Mouse (Mus musculus) left cerebral cortex, adult 9 months (tissue): Measurements from ENCODE around the gene Gm17509.
"Not testable (repeated sequence)": the region's sequence is repeated elsewhere in the genome, so short reads cannot be mapped to it uniquely, and the experiment has no call there.

Experiments
- DNase-seq, 2 experiments: peaks; one replicate each; pipeline ENCODE4 v3.0.0; 2022; ENCODE audit warnings: low spot score in 2 of 2

The Gm17509 gene

DNA sequence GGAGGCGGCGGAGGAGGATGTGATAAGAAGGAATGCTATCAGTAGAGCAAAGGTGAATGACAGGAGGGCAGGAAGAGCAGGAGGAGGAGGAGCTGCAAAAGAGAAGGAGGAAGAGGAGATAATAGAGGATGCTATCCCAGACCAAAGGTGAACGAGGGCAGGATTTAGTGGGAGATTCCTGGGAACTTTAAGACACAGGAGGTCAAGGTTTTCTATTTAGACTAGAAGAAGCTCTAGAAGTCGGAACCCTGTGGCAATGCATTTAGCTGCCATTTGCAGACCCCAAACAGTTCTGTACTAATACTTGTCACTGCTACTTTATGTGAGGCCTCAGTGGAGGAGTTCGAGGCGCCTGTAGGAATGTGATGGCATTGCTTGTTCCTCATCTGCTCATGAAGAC, 12.6 kb downstream of the Gm17509 start, which contains the start of gene Emb:
Emb (plus strand) TSS at position 301 of the 400 bp plus-strand sequence.
- no peak for DNase-seq

GRCm38 (mm10) chr13:117206066-117206465, 14.8 kb downstream of the Gm17509 start:
- no peak for DNase-seq

DNA sequence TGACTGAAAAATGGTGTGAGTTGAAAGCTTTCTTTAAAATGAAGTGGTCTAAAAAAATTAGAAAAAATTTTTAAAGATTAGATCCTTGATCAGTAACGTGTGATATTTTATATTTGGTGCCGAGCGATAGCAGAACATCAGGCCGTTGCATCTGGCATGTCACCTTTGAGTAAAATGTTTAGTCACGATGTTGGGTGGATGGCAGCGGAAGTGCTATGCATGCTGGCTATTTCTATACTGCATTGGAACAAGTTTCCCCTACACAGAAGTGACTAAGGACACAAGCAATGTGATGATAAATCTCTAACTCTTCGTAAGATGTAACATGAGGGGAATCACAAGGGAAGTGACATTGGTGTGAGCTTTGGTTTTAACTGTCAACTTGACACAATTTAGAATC, 16.2 kb downstream of the Gm17509 start:
- peak in 1 of 2 experiments; percentile 14 for DNase-seq

- peak in 1 of 2 experiments; percentile 12 for DNase-seq
Measured at GRCm38 (mm10) chr13:117202755-117203471, 18.0 kb downstream of the Gm17509 start.

- DNase-seq = peak in 1 of 2 experiments; percentile 71
Measured at GRCm38 (mm10) chr13:117198402-117199083, 22.3 kb downstream of the Gm17509 start.

- no peak for DNase-seq
Measured at GRCm38 (mm10) chr13:117197666-117198065, 23.2 kb downstream of the Gm17509 start.

GRCm38 (mm10) chr13:117195569-117196495, 25.0 kb downstream of the Gm17509 start:
- DNase-seq = no peak

DNA sequence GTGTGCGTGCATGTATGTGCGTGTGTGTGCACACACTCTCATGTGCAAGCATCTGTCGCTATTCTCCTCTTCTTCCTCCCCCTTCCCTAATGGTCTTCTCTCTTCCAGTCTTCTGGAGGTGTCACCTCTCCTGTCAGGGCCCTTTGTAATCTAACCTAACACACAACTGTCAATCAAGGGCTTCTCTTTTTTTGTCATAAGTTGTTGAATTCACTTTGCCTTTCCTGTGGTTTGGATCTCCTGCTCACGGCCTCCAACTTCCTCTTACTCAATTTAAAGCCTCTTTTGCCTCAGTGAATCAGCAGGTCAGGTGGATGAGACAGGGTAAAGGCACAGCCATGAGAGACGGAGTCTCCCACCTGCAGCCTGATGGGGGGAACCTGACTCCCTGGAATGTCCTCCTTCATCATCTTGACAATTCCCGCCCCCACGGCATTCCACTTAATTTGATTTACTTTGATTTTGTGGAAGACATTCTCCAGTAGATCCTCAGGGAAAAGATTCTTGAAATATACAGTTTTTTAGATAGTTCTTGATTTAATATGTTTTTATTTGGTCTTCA, 27.4 kb downstream of the Gm17509 start:
- no peak for DNase-seq

DNA sequence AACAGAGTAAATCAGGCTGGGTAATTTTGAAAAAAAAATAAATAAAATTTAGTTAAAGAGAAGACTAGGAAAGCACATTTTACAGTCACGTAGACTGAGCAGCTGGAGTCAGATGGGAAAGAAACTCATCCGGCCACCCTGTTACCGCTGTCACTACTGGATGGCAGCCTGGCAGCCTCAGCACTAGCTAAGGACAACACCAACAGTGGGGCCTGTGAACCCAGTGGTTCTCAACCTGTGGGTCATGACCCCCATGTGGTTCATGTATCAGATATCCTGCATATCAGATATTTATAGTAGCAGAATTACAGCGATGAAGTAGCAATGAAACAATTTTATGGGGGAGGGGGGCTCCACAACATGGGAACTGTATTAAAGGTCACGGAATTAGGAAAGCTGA, 28.7 kb downstream of the Gm17509 start:
- no peak for DNase-seq

- DNase-seq = no peak
Measured at GRCm38 (mm10) chr13:117185329-117185728, 35.5 kb downstream of the Gm17509 start.

DNA sequence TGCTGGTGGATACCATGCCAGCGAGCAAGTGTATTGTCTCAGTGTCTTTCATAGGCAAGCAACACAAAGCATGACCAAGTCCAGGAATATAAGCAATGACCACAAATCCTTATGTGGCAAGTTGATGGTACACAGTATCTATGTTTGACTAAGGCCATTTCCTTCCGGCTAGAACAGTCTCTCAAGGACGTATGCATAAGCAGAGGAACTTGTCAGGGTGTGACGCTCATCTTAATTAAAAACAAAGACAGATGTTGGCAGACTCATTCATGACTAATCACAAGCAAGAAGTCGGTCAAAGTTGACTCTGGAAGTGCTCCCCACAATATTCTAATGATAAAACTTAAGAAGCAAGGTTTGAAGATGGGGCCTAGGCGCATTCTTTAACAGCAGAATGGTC, 37.6 kb downstream of the Gm17509 start:
- no peak for DNase-seq

- not testable (repeated sequence) for DNase-seq
Measured at GRCm38 (mm10) chr13:117180912-117181311, 40.0 kb downstream of the Gm17509 start.
